Mouse (Mus musculus): ENCODE results near the gene Cacna1c. TPM values are rescaled to one million over a fixed set of nuclear protein-coding genes. Genes with fewer than 3 reads are reported as not detected.

The Cacna1c gene
- total RNA-seq, 2 experiments from 2014 or later = 195 to 220 TPM

- intact Hi-C loops (cut with DNase I) = loop anchor here (5.0 kb wide), 1 partner anchor 63 kb away; no protein-coding TSS in a partner anchor
- DNase-seq = no peak
These were observed 206.0 kb downstream of the Cacna1c start for GRCm38 (mm10) chr6:118989999-118990776.

- DNase-seq = no peak
- intact Hi-C loops (cut with DNase I) = no loop called here
These were observed 211.9 kb downstream of the Cacna1c start for GRCm38 (mm10) chr6:118984181-118984901.

DNA sequence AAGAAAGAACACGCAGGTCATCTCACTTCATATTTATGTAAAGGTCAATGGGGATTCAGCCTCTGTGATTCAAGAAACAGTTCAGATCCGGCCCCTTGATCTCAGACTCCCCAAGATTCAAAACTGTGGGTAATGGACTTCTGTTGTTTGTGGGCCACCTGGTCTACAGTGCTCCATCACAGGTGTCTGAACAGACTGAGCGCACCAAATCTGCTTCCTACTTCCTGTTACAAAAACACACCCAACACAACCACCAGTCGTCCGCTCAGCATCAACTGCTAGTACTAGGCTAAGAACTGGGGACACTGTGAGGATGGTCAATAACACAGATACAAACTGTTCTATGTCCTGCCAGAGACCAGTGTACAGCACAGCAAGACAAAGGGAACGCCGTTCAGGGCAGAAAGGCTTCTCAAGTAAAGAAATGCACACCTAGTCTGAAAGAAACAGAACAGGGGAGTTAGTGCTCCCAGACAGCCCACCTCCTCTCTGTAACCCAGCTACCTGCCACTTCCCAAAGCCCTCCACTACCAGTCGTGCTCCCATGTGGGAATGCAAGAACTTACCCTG is 212.7 kb downstream of the Cacna1c start:
- intact Hi-C loops (cut with DNase I) = no loop called here
- no peak for DNase-seq

DNA sequence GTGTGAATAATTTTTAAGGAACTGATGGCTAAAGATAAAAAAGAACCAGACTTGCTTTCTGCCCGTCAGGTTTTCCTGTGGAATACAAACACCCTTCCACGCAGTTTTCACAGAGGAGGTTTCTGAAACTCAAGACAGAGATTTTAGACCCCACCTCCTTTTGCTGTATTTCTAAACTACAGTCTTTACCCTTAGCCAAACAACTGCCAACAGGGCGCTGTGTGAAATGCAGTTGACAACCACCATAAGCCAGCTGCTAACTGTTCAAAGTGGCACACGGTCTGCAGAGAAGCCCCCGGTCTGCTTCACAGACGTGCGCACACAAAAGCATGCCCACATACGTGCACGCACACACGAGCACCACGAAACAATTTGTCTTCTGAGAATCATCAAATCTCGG is 216.0 kb downstream of the Cacna1c start:
- DNase-seq = no peak
- intact Hi-C loops (cut with DNase I) = no loop called here

- DNase-seq = no peak
- intact Hi-C loops (cut with DNase I) = no loop called here
These were observed 218.6 kb downstream of the Cacna1c start for GRCm38 (mm10) chr6:118977443-118978271.

DNA sequence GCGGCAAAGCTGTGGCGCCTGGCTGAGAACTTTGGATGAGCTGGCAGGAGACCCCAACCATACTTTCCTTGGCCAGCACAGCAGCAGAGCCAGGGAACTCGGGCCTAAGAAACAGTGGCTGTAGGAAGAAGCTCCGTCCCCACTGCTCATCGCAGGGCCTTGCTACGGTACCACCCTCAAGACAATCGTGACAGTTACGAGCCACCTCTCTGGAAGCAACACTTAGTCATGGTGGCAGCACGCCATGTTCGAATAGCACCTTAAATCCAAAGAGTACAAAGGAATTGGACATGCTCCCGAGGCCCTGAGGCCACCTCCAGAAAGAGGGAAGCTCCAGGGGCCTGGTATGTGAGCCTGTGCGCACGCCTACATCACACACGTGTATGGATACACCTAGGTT is 219.6 kb downstream of the Cacna1c start:
- intact Hi-C loops (cut with DNase I) = no loop called here
- no peak for DNase-seq

- no peak for DNase-seq
- intact Hi-C loops (cut with DNase I) = no loop called here
These were observed 224.2 kb downstream of the Cacna1c start for GRCm38 (mm10) chr6:118971844-118972531.

- DNase-seq = no peak
These were observed 227.4 kb downstream of the Cacna1c start for GRCm38 (mm10) chr6:118968776-118969175.

DNA sequence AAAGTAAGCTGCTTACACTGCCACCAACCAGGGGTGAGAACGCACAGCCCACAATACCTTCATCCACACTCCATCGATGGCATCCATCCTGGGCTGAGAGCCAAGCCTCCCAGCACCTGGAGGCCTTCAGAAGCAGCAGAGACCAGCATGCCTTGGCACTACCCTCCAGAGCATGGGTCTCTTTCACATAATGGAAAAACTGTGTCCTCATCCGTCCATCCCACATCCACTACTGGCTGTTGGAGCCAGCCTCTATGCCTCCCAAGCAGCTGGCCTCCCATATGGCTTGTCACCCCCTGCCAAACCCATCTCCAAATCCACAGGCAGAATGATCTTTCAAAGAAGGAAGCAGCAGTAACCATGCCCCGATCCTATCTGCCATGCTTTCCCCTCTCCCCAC is 229.3 kb downstream of the Cacna1c start:
- DNase-seq = no peak
- intact Hi-C loops (cut with DNase I) = no loop called here

More at GRCm38 (mm10) chr6:118968776-118969175, 227.4 kb downstream of the Cacna1c start:
- intact Hi-C loops (cut with DNase I) = no loop called here

DNA sequence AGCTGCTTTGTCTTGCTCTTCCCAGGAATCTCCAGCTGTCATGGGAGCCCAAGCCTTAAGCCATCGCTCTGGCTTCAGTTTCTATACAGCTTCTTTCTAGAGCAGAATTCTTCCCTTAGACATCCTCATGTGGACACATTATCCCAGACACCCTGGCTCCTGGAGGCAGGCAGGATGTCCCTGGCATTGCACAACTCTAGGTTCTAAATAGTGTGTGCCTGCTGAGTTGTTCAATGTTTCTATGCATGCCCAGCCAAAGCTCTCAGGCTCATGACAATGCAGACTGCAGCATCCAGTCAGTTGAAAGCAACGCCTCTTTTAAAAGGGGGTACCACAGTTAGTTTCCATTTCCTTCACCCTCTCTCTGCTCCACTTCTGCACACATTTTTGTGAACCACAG is 230.6 kb downstream of the Cacna1c start:
- intact Hi-C loops (cut with DNase I) = no loop called here
- no peak for DNase-seq

GRCm38 (mm10) chr6:118963806-118964205 is 232.4 kb downstream of the Cacna1c start:
- no peak for DNase-seq
- intact Hi-C loops (cut with DNase I) = no loop called here

DNA sequence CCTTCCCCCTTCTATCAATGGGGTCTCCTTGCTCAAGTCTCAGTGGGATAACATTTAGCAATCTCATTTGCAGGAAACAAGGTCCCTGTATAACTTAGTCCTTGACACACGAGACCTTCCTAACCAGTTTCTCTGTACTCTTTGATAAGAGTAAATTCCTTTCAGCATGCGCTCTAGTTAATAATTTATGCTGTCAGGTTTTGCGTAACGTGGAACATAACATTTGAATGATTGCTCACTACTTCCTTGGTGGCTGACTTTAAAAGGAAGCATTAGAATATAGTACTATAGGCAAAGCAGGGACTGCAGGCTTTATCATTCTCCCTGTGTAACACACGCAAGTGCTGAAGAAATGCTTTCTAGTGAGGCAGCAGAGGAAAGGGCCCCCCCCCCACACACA is 232.9 kb downstream of the Cacna1c start:
- no peak for DNase-seq
- intact Hi-C loops (cut with DNase I) = no loop called here

- no peak for DNase-seq
- intact Hi-C loops (cut with DNase I) = no loop called here
These were observed 237.7 kb downstream of the Cacna1c start for GRCm38 (mm10) chr6:118958529-118958928.

- no peak for DNase-seq
- intact Hi-C loops (cut with DNase I) = no loop called here
These were observed 240.0 kb downstream of the Cacna1c start for GRCm38 (mm10) chr6:118956234-118956633.

DNA sequence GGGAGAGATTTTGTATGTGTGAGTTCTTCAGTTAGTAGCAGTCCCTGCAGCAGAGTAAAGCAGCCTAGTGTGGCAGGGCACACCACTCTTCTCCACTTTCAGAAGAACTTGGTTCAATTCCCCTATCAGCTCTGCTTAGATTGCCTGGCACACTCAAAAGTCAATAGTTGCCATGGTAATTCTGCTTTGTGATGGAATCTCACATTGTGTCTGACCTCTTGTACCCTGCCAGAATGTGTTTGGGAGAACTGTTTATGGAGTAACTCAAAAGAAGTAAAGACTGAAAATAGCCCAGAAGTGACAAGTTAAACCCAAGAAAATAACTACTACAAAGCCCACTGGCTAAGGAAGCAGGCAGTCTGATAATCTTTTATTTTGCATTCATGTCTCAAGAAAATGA is 240.4 kb downstream of the Cacna1c start:
- no peak for DNase-seq
- intact Hi-C loops (cut with DNase I) = no loop called here

GRCm38 (mm10) chr6:118954988-118955554 is 241.1 kb downstream of the Cacna1c start:
- intact Hi-C loops (cut with DNase I) = no loop called here
- DNase-seq = no peak

GRCm38 (mm10) chr6:118952377-118952776 is 243.8 kb downstream of the Cacna1c start:
- DNase-seq = no peak
- intact Hi-C loops (cut with DNase I) = no loop called here

GRCm38 (mm10) chr6:118950190-118950589 is 246.0 kb downstream of the Cacna1c start:
- DNase-seq = no peak
- intact Hi-C loops (cut with DNase I) = no loop called here

- DNase-seq = no peak
- intact Hi-C loops (cut with DNase I) = no loop called here
These were observed 248.9 kb downstream of the Cacna1c start for GRCm38 (mm10) chr6:118947286-118947685.

DNA sequence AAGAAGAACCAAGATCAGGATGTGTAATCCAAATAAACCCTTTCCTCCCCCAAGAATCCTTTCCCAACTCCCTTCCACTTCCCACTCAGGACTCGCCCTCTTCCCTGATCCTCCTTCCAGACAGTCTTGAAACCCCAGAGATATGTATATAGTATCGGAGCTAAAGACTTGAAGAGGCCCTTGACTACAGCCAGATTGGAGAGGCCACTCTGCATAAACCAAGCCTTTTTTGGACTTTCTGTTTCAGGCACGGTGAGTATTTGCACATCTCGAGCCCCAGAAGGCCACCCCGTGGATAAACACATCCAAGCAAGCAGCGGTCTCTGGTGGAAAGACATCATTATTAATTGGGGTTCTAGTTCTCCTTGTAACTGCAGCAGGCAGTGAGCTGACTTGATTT is 249.6 kb downstream of the Cacna1c start:
- intact Hi-C loops (cut with DNase I) = no loop called here
- no peak for DNase-seq
